Mouse (Mus musculus) stomach, postnatal 0 days (tissue): ENCODE measurements around the gene Nufip1.

ENCODE experiments used
- CTCF ChIP-seq: IDR thresholded peaks from 2 replicates; pipeline ENCODE4 v1.5.1; 2016; ENCODE audit warnings: antibody characterized with exemption, low read depth, mild to moderate bottlenecking, moderate library complexity
- EP300 ChIP-seq: optimal IDR thresholded peaks from 2 replicates; pipeline ENCODE3; 2016; ENCODE audit warnings: antibody characterized with exemption

DNA sequence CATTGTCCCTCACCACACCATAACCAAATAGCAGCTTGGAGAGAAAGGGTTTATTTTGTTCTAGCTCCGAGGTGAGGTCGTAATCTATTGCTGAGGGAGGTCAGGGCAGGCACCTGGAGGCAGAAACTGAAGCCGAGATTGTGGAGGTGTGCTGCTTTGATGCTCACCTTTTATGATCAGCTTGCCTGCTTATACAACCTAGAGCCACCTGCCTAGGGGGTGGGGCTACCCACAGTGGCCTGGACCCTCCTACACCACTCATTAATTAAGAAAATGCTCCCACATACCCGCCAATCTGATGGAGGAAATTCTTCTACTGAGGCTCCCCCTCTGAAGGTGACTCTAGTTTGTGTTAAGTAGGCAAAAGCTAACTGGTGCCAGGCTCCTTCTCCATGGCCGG lies 74.7 kb downstream of the Nufip1 start:
- TF ChIP-seq EP300, result no peak
- no peak for TF ChIP-seq CTCF
